Mouse (Mus musculus): ENCODE measurements around the gene Zfp954.
"Not testable (repeated sequence)": the region's sequence is repeated elsewhere in the genome, so short reads cannot be mapped to it uniquely, and the experiment has no call there.

The Zfp954 gene

GRCm38 (mm10) chr7:7120921-7121601 is at the start of gene Zfp954:
TSS of gene Zfp954 (minus strand) at chr7:7121488.
- peak; percentile 89 for DNase-seq (ENCODE audit: low spot score)

DNA sequence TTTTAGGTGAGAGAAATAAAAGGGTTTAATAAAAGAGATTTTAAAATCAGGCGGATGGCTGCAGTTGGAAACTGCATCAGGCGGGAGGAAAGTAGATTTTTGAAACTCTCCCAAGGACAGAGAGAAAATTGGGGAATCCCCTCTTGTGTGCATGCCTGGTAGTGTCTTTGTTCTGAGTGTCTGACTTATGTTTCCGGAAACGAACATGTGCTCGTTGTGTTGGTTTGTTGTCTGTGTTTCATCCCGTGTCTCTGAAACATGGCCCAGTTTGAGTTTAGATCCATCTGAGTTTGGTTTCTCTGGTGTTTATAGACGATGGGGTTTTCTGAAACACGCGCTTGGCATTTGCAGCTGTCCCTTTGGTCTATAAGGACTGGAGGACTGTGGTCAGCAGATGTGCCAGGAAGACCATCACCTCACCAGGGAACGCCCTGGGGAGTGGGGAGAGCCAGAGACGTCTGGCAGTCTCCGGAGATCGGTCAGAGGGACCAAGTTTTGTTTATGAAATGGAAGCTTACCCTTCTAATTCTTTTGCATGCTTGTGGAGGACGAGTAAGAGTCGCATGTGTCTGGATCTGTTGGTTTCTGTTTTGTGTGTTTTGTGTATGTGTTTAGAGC is 24.8 kb upstream of the Zfp954 start:
- no peak for DNase-seq (ENCODE audit: low spot score)

DNA sequence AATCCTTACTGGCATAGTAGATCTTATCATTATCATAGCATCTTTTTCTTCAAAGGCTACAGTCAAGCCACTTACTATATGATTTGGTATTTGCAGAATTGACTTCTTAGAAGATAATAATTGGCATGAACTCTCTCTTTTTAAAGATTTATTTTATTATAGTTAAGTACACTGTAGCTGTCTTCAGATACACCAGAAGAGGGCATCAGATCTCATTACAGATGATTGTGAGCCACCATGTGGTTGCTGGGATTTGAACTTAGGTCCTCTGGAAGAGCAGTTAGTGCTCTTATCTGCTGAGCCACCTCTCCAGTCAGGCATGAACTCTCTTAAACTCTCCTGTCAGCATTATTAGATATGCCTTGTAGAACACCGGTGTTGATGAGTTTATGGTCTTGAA is 22.9 kb upstream of the Zfp954 start:
- DNase-seq (ENCODE audit: low spot score), result no peak

DNA sequence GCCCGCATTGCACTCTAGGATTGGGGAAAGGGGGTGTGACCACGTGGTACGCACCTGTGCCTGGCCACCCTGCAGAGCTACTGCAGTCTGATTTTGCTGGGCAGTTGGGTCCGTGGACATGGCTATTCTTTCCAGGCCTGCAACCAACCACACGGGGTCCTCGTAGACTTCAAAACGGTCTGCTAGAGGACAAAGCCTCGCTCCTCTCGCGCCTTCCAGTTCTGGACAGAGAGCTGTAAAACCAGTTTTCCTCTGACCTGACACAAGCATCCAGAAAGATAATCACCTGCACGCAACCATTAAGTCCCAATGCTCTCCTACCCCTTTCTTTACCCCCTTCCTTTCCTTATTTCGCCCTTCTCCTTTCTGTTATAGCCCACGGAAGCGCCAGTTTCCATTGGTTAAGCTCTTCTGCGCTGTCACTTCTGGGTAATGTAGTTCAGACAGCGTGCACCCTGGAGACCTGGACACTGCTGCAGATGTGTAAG is 15.1 kb upstream of the Zfp954 start, which contains the start of gene Zfp773:
Gene Zfp773 (minus strand): TSS at position 377 of the 488 bp plus-strand sequence.
- DNase-seq (ENCODE audit: low spot score), result peak; percentile 80

DNA sequence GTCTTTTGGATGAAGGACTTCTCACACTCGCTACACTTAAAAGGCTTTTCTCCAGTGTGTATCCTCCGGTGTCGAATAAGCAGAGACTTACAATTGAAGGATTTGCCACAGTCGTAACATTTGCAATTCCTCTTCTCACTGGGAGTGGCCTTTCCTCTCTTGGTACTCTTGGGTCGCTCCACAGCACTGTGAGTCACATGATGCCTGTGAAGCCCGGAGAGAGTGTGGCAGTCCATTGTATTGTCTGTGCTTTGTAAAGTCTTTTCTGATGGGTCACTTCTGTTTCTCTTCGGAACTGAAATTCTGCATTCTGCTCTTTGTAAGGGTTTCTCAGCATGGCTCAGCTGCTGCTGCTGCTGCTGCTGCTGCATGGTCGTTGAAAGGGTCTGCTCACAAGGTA is 11.5 kb upstream of the Zfp954 start:
- no peak for DNase-seq (ENCODE audit: low spot score)

DNA sequence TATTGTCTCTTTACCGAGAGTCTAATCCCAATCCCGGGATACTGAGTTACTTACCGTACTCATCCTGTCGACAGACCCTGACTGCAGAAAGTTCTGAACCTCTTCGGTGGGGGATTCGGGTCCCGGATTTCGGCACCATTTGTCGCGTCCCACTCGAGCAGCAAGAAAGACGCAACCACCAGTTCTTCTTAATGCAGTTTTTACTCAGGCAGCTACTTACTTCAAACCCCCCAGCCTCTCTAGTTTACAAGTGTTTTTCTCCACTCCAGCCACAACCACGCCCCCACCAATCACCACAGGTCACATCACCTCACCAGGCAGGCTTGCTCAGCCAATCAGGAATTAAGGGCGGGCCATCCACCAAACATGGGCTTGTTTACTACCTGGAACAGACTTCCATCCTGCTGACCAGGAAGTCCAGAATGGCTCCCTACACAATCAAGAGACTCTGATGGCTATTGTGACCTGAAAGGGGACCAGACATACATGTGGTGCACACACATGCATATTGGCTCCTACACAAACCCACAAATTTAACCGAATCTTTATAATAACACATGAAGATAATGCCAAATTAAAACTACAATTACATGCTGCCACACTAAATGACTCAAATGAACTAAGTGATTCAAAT is 9.3 kb upstream of the Zfp954 start:
- DNase-seq (ENCODE audit: low spot score), result not testable (repeated sequence)

DNA sequence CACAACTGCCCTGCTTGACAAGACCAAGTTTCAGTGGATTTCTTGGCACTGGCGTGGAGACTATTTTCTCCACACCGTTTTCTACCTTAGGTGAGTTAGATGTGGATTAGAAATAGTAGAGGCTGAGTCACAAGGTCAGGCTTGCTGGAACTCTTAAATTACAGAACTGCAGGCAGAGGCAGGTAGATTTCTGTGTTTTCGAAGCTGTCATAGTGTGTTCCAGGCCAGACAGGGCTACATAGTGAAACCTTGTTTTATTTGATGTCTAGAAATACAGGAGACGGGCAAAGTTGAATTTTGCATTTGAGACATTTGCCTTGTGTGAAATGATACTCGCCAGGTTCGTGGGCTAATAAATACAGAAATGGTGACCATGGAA is 303 bp upstream of the Zfp954 start:
- DNase-seq (ENCODE audit: low spot score), result no peak

- no peak for DNase-seq (ENCODE audit: low spot score)
These were observed 2.8 kb downstream of the Zfp954 start for GRCm38 (mm10) chr7:7118441-7118840.

DNA sequence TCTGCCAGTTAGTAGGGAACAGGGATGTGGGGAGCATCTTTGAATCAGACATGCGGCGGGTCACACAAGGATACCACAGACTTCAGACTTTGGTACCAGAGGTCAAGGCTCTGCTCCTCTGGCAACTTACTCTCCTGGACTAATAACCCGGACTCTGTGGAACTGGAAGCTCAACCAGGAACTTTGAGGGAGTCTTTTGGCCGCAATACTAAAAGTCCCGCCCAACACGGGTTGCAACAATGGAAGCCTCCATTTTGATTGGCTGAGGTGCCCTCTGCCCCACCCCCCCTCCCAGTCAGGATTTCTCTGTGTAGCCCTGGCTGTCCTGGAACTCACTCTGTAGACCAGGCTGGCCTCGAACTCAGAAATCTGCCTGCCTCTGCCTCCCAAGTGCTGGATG is 12.8 kb downstream of the Zfp954 start:
- DNase-seq (ENCODE audit: low spot score), result no peak
